Mouse (Mus musculus) heart, postnatal 14 days (tissue): ENCODE results near the gene Ugt1a8. TPM values are rescaled to one million over a fixed set of nuclear protein-coding genes. Genes with fewer than 3 reads are reported as not detected.
"Not testable (repeated sequence)": the region's sequence is repeated elsewhere in the genome, so short reads cannot be mapped to it uniquely, and the experiment has no call there.

ENCODE experiments used
- DNase-seq, 2 experiments: peaks; one replicate each; pipeline ENCODE4 v3.0.0; 2021 to 2022
- intact Hi-C: fragments of 180-260 bp; cut with DNase I; formaldehyde crosslinking; loops from one replicate; pipeline ENCODE4 v1.15.1; 2025
- total RNA-seq, 2 experiments: library from RNA; stranded (reverse); gene quantifications; 2 replicates each; pipeline ENCODE4 v1.2.3; 2021

Gene Ugt1a8
- total RNA-seq, 2 experiments from 2014 or later, result not detected

DNA sequence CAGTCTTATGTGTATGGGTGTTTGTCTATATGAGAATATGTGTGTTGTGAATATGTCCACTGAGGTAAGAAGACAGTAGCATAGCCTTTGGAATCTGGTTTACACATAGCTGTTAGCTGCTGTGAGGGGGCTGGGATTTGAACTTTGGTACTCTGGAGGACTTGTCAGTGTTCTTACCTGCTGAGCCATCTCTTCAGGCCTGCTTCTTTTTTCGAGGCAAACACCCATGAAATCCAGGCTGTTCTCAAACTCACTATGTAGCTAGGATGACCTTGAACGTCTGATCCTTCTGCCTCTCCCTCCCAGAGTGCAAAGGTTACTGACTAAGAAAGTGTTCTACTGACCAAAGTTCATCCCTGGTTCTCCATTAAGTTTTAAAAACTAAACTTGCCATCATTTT, 18.0 kb downstream of the Ugt1a8 start:
- intact Hi-C loops, result no loop called here
- no peak for DNase-seq

DNA sequence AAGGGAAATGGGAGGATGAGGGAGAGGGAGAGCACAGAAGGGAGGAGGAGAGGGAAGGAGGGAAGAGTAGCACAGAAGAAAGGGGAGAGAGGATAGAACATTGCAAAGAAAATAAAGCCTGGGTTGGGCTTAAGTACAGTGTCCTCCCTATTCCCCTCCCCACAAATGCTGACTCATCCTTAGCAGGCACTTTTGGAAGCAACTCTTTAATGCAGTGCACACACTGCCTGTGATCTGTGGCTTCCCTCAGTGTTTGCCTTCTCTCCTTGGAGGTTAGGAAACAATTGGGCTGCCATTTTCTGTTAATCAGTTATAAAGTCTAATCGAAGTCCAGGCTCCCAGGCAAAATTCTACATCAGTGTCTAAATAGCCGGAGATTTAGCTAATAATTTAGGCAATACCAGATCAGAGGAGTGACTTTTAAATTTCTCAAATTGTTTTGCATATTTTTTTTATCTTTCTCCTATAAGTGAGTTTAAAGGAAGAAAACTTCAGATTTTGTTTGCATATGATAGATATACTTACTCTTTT, 21.5 kb downstream of the Ugt1a8 start:
- DNase-seq, intact Hi-C loops: not testable (repeated sequence)

DNA sequence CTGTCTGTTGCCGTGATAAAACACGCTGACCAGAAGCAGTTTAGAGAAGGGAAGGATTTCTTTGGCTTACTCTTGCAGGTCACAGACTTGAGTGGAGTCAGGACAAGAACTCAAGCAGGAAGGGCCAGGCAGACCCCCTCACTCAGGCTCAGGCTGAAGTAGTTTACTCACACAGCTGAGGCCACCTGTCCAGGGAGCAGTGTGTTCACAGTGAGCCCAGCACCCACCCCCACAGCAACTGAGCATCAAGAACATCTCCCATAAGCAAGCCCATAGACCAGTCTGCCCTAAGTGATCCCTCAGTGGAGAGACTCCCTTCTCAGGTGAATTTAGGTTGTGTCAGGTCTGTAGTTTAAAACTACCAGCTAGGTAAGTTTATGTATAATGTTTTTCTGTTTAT, 22.0 kb downstream of the Ugt1a8 start:
- intact Hi-C loops, result not testable (repeated sequence)

DNA sequence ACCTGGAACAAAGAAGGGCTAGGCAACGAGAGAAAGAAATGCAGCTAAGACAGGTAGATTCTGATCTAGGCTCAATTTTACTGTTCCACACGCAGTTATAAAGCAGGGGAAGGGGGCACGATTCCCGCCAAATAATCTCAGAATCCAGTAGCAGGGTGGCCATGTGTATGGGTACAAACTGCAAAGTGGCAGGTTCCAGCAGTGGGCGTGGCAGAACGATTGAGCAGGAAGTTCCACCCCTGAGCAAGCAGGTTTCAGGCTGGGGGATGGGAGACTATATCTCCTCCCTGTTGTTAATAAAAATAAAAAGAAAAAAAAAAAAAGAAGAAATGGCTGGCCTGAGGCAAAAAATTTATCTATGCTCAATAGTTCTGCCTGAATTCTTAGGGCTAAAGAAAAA, 25.2 kb downstream of the Ugt1a8 start:
- intact Hi-C loops, DNase-seq: not testable (repeated sequence)

More for the DNA sequence above, 22.0 kb downstream of the Ugt1a8 start:
- not testable (repeated sequence) for DNase-seq

DNA sequence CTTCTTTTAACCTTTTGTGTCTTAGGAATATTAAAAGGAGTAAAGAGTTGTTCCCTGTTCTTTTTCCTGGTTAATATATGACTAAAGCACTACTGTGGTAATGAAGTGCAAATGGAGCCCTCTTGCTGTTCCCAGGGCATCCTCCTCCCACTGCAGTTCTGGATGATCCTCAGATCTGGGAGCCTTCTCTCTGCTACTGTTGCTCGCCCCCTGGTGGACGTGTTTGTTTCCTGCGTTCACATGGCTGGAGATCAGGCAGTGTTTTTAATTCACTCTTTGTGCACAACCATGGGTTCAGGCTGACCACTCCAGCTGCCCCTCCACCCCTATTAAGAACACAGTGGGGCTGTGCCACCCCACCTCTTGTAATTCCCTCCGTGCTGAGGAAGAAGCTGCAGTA, 32.9 kb downstream of the Ugt1a8 start:
- intact Hi-C loops, result loop anchor here (5.0 kb wide), 1 partner anchor 118 kb away; no protein-coding TSS in a partner anchor

DNA sequence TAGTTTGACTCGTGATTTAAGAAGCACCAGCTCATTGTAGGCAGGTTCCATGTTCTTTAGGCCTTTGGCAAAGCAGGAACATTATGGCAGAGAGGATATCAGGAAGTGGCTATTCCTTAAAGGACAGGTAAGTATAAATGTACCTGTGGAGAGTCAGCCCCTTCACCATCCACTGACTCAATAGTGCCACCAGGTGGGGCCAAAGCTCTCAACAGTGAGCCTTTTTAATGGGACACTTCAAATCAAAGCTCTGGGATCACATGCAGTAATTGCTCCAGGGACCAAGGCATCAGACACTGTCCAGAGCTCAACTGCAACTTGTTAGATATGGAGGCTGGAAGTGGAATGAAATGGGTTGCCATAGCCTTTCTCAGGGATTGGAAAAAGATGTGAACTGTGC, 33.9 kb downstream of the Ugt1a8 start:
- intact Hi-C loops, result loop anchor here (5.0 kb wide), 1 partner anchor 119 kb away; no protein-coding TSS in a partner anchor

More for the DNA sequence above, 32.9 kb downstream of the Ugt1a8 start:
- not testable (repeated sequence) for DNase-seq

DNA sequence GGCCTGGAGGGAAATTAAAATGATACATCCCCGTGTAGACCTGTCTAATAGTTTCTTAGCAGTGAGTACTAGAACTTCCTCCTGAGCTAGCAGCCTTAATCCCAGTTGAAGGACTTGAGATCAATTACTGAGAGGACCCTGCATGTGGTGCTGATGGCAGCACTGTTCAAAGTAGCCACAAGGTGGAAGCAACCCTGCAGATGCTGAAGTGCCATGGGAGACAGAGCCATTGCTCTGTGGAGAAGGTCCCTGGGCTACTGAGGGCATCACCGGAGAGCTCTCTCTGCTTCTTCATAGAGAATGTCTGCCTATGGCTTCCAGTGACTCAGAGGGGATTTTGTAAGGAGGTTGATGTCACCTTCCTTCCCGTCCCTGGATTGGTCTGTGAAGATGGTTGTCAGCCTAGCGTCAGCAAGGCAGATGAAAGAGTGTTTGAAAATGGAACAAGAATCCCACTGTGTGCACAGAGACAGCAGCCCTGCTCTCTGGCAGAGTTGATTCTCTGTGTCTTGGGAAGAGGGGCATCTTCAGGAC, 38.3 kb downstream of the Ugt1a8 start:
- DNase-seq, intact Hi-C loops: not testable (repeated sequence)

More for the DNA sequence above, 33.9 kb downstream of the Ugt1a8 start:
- DNase-seq, result not testable (repeated sequence)

DNA sequence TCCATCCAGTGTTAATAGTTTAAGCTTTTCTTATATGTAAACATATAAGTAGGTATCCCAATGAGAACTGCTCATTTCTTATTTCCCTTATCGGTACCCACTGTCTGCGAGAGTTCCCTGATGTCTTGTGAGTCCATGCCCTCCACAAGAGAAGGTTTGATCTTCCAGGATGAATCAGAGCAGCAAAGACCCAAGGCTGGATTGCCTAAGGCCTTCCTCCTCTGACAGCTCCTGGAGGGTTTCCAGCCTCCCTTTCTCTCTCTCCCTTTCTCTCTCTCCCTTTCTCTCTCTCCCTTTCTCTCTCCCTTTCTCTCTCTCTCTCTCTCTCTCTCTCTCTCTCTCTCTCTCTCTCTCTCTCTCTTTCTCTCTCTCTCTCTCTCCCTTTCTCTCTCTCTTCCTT, 41.5 kb downstream of the Ugt1a8 start:
- intact Hi-C loops, DNase-seq: not testable (repeated sequence)

DNA sequence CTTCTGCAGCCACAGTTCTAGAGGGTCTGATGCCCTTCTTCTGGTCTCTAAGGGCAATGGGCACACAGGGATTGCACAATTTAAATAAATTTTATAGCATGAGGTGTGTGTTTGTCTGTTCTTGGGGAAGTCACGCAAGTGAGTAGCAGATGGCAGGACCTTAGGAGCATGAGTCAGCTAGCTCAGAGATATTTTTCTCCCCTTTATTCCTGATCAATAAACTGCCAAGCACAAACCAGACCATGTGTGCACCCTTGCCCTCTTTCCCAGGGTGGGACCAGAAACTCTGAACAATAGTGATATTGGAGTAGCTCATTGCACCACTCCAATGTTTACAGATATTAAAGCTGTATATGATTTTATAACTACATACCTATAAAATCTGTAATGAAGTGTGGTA, 42.6 kb downstream of the Ugt1a8 start:
- DNase-seq, intact Hi-C loops: not testable (repeated sequence)

DNA sequence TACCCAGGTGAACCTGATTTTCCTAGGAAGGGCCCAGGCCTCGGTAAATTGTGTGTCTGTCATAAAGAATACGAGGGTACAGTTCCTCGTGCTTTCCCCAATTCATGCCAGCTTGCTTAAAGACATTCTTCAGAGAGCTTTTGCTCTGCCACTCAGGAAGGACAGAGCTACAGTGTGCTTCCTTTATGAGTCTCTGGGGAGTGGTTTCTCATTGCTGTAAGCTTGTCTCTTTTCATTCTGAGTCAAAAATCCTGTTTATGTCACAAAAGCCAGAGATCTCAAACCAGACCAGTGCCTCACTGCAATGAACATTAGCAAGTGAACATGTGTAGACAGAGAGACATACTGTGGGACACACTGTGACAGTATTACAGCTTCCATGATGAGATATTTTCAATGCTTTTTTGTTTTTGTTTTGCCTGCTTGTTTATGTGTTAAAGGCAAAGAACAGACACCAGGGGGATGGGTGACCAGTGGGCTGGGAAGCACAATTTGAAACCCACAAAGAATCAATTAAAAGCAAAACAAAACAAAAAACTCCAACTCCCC, 46.4 kb downstream of the Ugt1a8 start:
- no peak for DNase-seq
- intact Hi-C loops, result no loop called here

DNA sequence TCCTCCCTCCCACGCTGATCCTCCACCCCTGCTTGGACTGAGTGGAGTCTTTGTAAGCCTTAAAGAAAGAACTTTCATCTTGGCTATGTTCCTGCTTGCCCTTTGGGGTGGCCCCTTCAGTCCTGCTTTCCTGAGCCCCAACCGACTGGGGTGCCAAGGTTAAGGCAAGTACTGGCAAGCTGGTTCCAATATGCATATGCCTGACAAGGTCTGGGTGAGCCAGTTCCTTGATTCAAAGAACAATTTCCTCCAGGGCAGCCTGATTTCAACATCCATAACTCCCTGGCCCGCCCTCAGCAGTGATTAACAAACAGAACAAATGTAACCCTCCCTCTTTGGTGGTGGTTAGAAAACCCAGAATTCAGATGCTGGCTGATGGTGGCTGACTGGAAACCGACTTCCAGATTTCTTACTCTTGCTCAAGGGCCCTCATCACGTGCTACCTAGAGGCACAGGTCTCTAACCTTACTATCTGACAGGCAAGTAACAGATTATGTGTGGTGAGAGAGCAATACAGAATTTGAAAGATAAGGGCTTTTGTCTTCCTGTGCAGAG, 46.9 kb downstream of the Ugt1a8 start, which contains the start of gene Ugt1a6a:
Ugt1a6a (plus strand) TSS at position 353 of the 555 bp plus-strand sequence.
- peak; percentile 19 to 29 for DNase-seq
- intact Hi-C loops, result not testable (repeated sequence)

DNA sequence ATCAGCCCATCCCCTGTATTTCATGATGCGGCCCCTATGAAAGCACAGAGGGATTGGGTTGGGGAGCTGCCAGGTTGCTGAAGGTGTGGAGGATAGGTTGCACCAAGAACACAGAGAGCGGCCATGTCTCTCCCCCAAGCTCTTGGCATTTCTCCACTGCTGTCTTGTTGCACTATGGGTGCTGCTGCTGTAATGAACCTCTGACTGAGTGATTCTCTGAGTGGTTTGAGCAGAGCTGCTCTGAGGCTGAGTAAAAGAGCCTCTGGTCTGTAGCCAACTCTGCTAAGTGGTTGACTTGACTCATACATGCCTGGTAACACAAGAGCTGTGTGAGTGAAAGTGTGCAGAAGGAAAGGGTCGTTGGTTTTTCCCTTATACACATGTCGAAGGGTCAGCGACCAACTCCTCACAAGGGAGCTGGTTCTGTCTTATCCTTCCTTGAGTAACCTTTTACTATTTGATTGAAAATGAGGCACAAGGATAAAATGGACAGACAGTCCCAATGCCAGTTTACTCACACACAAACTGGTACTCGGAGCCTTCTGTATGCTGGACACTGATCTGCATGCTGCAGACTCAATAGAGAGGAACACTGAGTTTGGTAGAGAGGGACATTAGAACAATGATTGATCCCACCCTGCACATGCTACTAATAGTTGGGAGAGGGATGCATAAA, 47.8 kb downstream of the Ugt1a8 start:
- intact Hi-C loops, DNase-seq: not testable (repeated sequence)

DNA sequence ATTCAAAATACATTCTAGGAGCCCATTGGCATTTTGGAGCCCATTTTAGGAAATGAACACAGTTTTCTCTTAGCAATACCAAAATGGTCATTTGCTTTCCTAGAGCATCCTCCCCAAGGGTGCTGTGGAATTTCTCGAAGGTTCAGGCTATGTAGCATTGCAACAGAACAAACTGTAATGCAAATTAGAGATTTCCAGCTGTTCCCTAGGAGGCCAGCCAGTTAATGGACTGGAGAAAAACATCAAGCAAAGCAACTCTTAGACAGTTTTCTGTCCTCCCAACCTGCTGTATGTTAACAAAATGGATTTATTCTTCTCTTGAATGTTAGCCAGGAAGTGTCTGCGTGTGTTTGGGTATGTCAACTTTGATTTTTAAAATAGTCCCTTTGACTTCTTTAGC, 49.0 kb downstream of the Ugt1a8 start:
- peak in 1 of 2 experiments; percentile 16 for DNase-seq
- intact Hi-C loops, result no loop called here

DNA sequence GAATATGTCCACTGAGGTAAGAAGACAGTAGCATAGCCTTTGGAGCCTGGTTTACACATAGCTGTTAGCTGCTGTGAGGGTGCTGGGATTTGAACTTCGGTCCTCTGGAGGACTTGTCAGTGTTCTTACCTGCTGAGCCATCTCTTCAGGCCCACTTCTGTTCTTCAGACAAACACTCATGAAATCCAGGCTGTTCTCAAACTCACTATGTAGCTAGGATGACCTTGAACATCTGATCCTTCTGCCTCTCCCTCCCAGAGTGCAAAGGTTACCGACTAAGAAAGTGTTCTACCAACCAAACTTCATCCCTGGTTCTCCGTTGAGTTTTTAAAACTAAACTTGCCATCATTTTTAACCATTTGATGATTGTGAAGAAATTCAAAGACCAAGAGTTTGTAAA, 49.7 kb downstream of the Ugt1a8 start:
- no peak for DNase-seq
- intact Hi-C loops, result no loop called here

DNA sequence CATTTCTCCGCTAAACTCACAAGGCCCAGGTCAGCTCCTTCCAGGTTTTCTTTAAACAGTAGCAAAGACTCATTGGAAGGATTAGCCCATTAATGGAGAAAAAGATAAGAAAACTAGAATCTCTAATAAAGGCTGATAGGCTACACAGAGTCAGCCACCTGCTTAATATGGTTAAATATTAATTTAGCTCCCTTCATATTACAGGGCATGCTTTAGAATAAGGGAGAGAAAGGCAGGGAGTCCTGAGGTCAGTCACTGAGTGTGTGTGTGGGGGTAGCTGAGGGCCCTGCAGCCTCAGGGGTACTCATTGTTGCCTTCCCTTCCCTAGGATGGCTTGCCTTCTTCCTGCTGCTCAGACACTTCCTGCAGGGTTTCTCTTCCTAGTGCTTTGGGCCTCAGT, 50.5 kb downstream of the Ugt1a8 start:
- DNase-seq, result no peak
- intact Hi-C loops, result no loop called here

DNA sequence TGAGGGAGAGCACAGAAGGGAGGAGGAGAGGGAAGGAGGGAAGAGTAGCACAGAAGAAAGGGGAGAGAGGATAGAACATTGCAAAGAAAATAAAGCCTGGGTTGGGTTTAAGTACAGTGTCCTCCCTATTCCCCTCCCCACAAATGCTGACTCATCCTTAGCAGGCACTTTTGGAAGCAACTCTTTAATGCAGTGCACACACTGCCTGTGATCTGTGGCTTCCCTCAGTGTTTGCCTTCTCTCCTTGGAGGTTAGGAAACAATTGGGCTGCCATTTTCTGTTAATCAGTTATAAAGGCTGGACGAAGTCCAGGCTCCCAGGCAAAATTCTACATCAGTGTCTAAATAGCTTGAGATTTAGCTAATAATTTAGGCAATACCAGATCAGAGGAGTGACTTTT, 52.9 kb downstream of the Ugt1a8 start:
- intact Hi-C loops, result not testable (repeated sequence)

DNA sequence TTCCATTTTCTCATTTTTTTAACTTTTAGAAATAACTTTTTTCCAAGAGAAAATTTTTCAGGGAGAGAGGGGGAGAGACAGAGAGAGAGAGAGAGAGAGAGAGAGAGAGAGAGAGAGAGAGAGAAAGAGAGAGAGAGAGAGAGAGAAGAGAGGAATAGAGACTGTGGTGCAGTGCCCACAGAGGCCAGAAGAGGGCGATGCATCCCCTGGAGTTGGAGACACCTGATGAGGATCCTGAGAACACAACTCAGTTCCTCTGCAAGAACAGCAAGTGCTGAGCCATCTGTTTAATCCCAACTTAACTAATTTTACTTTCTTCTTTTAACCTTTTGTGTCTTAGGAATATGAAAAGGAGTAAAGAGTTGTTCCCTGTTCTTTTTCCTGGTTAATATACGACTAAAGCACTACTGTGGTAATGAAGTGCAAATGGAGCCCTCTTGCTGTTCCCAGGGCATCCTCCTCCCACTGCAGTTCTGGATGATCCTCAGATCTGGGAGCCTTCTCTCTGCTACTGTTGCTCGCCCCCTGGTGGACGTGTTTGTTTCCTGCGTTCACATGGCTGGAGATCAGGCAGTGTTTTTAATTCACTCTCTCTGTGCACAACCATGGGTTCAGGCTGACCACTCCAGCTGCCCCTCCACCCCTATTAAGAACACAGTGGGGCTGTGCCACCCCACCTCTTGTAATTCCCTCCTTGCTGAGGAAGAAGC, 56.5 kb downstream of the Ugt1a8 start:
- DNase-seq, result peak; percentile 34 to 59

More for the DNA sequence above, 52.9 kb downstream of the Ugt1a8 start:
- not testable (repeated sequence) for DNase-seq

DNA sequence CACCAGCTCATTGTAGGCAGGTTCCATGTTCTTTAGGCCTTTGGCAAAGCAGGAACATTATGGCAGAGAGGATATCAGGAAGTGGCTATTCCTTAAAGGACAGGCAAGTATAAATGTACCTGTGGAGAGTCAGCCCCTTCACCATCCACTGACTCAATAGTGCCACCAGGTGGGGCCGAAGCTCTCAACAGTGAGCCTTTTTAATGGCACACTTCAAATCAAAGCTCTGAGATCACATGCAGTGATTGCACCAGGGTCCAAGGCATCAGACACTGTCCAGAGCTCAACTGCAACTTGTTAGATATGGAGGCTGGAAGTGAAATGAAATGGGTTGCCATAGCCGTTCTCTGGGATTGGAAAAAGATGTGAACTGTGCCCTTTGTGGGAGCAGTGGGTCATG, 57.7 kb downstream of the Ugt1a8 start:
- DNase-seq, intact Hi-C loops: not testable (repeated sequence)

More for the DNA sequence above, 56.5 kb downstream of the Ugt1a8 start:
- intact Hi-C loops, result not testable (repeated sequence)

DNA sequence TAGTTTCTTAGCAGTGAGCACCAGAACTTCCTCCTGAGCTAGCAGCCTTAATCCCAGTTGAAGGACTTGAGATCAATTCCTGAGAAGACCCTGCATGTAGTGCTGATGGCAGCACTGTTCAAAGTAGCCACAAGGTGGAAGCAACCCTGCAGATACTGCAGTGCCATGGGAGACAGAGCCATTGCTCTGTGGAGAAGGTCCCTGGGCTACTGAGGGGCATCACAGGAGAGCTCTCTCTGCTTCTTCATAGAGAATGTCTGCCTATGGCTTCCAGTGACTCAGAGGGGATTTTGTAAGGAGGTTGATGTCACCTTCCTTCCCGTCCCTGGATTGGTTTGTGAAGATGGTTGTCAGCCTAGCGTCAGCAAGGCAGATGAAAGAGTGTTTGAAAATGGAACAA, 62.5 kb downstream of the Ugt1a8 start:
- DNase-seq, intact Hi-C loops: not testable (repeated sequence)

DNA sequence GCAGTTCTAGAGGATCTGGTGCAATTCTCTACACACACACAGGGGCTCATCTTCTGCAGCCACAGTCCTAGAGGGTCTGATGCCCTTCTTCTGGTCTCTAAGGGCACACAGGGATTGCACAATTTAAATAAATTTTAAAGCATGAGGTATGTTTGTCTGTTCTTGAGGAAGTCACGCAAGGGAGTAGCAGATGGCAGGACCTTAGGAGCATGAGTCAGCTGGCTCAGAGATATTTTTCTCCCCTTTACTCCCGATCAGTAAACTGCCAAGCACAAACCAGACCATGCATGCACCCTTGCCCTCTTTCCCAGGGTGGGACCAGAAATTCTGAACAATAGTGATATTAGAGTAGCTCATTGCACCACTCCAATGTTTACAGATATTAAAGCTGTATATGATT, 70.8 kb downstream of the Ugt1a8 start:
- intact Hi-C loops, result no loop called here
- no peak for DNase-seq
